Mouse (Mus musculus) limb, embryonic 10.5 days (tissue): ENCODE results near the gene Vwa8. TPM values are rescaled to one million over a fixed set of nuclear protein-coding genes. Genes with fewer than 3 reads are reported as not detected.

ENCODE experiments used
- DNase-seq: peaks from one replicate; pipeline ENCODE4 v3.0.0-alpha.2; 2017; ENCODE audit warnings: low spot score
- H3K27ac ChIP-seq: fragments of 300-500 bp; sonication (generic); 2 replicates; pipeline ENCODE4 v1.5.1; 2016; ENCODE audit warnings: mild to moderate bottlenecking
- H3K27me3 ChIP-seq: fragments of 300-500 bp; sonication (generic); 2 replicates; pipeline ENCODE4 v1.6.1; 2016; ENCODE audit warnings: low read depth, mild to moderate bottlenecking; ENCODE audit not compliant: poor library complexity, severe bottlenecking
- H3K36me3 ChIP-seq: fragments of 300-500 bp; sonication (generic); 2 replicates; pipeline ENCODE4 v1.6.1; 2016; ENCODE audit warnings: mild to moderate bottlenecking, moderate library complexity
- H3K4me1 ChIP-seq: fragments of 300-500 bp; sonication (generic); 2 replicates; pipeline ENCODE4 v1.6.1; 2016
- H3K4me3 ChIP-seq: fragments of 300-500 bp; sonication (generic); 2 replicates; pipeline ENCODE4 v1.5.1; 2016; ENCODE audit warnings: mild to moderate bottlenecking, moderate library complexity
- H3K9me3 ChIP-seq: fragments of 300-500 bp; sonication (generic); replicated peaks from 2 replicates; pipeline ENCODE4 v1.6.1; 2016; ENCODE audit warnings: mild to moderate bottlenecking
- WGBS: fragments of 180-500 bp; shearing (Covaris S2); methylation state at CpG from one replicate; pipeline ENCODE4 v1.1.7; 2016; 5-methylcytosine and 5-hydroxymethylcytosine counted together
- polyA plus RNA-seq: library from polyadenylated mRNA; unstranded; fragments of >200 nt; fragmentation: Nextera tagmentation; extraction: Ambion mirVana; gene quantifications from 2 replicates; pipeline ENCODE4 v1.2.1, GENCODE M21; 2016

The Vwa8 gene
- polyA plus RNA-seq, 1 experiment from 2014 or later: 8.3 TPM

DNA sequence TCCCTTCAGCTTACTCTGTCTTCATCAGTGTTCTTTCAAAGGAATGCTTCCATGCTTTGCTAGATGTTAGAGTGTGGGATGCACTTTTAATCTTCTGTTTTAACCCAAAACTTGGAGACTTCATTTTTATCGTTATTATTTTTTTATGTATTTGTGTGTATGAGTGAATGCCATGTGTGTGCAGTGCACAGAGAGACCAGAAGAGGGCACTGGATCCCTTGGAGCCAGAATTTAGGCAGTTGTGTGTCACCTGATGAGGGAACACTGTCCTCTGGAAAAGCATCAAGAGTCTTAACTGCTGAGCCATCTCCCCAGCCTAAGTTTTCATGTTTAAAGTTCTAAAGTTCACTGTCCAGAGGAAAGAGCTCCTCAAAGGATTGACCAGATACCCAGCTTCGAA is 316.1 kb downstream of the Vwa8 start:
- WGBS: 93% methylated on average over 2 of the region's 2 CpGs
- Histone ChIP-seq H3K4me1 (no peaks in the 10 kb centered on the region), H3K4me3 (no peak overlapping the region), H3K36me3 (no peaks in the 10 kb centered on the region), H3K27ac (no peak overlapping the region), H3K27me3 (no peaks in the 10 kb centered on the region), H3K9me3 (no peaks in the 10 kb centered on the region)
- no peak for DNase-seq

- peaks cover 12% of the 10 kb centered on the region for H3K36me3 ChIP-seq
- H3K27ac ChIP-seq: no peak overlapping the region
- H3K27me3 ChIP-seq: no peaks in the 10 kb centered on the region
- H3K9me3 ChIP-seq: no peaks in the 10 kb centered on the region
- H3K4me3 ChIP-seq: no peak overlapping the region
- H3K4me1 ChIP-seq: peaks cover 3% of the 10 kb centered on the region
- no peak for DNase-seq
- WGBS: 89% methylated on average over 4 of the region's 4 CpGs
These were observed 325.7 kb downstream of the Vwa8 start for GRCm38 (mm10) chr14:79174526-79174925.

- H3K4me1 ChIP-seq: peaks cover 21% of the 10 kb centered on the region
- no peaks in the 10 kb centered on the region for H3K27me3 ChIP-seq
- no peak for DNase-seq
- peaks cover 12% of the 10 kb centered on the region for H3K36me3 ChIP-seq
- H3K27ac ChIP-seq: no peak overlapping the region
- H3K4me3 ChIP-seq: no peak overlapping the region
- 86% methylated on average over 7 of the region's 7 CpGs for WGBS
- H3K9me3 ChIP-seq: no peaks in the 10 kb centered on the region
These were observed 328.9 kb downstream of the Vwa8 start for GRCm38 (mm10) chr14:79177754-79178153.

DNA sequence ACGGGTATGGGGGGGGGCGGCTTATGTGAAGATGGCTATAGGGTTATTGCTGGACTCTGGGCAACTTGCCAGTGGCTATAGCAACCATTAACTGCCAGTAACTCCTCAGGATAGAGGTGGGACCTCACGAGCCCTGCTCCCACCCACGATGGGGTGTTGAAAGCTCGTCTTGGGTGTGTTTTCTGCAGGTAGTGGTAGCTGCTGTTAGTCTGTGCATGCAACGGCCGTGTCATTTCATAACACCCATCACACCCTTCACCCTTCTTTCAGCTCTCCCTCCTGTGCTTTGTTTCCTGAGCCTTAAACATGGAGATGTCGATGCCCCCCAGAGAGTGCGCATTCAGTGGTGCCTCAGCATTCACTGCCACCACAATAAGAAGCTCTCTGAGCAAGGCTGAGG is 329.4 kb downstream of the Vwa8 start:
- H3K27ac ChIP-seq: no peak overlapping the region
- H3K27me3 ChIP-seq: no peaks in the 10 kb centered on the region
- no peak overlapping the region for H3K4me3 ChIP-seq
- H3K4me1 ChIP-seq: peaks cover 21% of the 10 kb centered on the region
- no peak for DNase-seq
- H3K9me3 ChIP-seq: no peaks in the 10 kb centered on the region
- WGBS: 90% methylated on average over 9 of the region's 9 CpGs
- peaks cover 12% of the 10 kb centered on the region for H3K36me3 ChIP-seq

DNA sequence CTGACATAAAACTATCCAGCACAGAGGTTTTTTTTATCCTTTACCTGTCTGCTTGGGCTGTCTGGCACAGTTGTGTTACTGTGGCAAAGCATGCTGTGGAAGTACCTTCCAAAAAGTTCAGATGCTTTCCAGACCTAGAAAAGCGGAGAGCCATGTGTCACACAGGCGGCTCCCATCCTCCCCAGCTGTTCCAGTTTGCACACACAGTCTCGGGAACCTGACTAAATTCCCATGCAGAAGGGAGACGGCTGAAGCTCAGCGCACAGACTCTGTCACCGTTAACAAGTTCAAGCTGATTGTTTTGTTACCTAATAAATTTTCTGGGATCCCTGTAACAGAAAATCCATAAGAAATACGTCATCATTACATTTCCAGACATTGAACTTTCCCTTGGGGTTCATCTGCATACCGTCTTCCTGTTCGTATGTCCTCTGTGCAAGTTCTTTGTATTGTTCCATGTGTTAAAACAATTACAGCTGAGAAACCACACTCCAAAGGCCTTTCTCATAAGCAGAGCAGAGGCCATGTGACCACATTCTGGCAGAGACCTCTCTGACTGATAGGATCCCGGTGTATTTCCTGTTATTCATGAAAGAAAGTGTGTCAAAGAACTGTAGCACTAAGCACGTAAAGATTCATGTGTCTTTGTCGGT is 331.4 kb downstream of the Vwa8 start:
- WGBS: 52% methylated on average over 12 of the region's 12 CpGs
- peak overlapping the region; percentile 53 for H3K27ac ChIP-seq

DNA sequence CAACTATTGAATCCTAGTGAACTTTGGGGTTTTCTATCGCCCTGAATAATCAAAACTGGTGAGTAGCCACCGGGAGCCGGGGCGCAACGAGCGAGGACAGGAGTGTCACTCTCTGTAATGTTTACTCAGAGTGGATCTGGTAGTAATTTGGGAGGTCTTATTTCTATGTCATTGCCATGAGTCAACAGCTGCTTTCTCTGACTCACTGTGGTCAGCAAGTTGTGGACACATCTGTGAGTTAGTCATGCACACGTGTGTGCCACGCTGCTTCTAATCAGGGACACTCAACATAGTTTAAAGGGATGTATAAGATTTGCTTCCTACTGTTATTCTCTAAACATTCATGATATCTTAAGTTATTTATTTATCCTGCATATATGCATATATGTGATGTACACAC is 332.9 kb downstream of the Vwa8 start:
- Histone ChIP-seq H3K27ac (no peak overlapping the region), H3K27me3 (no peaks in the 10 kb centered on the region), H3K4me3 (no peak overlapping the region), H3K36me3 (no peaks in the 10 kb centered on the region), H3K4me1 (peaks cover 21% of the 10 kb centered on the region), H3K9me3 (no peaks in the 10 kb centered on the region)
- DNase-seq: no peak
- WGBS: 82% methylated on average over 8 of the region's 8 CpGs

More for the DNA sequence above, 331.4 kb downstream of the Vwa8 start:
- H3K4me3 ChIP-seq: no peak overlapping the region
- H3K36me3 ChIP-seq: peaks cover 6% of the 10 kb centered on the region
- H3K9me3 ChIP-seq: no peaks in the 10 kb centered on the region
- H3K27me3 ChIP-seq: no peaks in the 10 kb centered on the region
- H3K4me1 ChIP-seq: peaks cover 21% of the 10 kb centered on the region
- DNase-seq: peak; percentile 50

GRCm38 (mm10) chr14:79182801-79183200 is 333.9 kb downstream of the Vwa8 start:
- H3K27me3 ChIP-seq: no peaks in the 10 kb centered on the region
- peaks cover 21% of the 10 kb centered on the region for H3K4me1 ChIP-seq
- H3K9me3 ChIP-seq: no peaks in the 10 kb centered on the region
- 96% methylated on average over 15 of the region's 15 CpGs for WGBS
- DNase-seq: no peak
- no peaks in the 10 kb centered on the region for H3K36me3 ChIP-seq
- no peak overlapping the region for H3K27ac ChIP-seq
- H3K4me3 ChIP-seq: no peak overlapping the region

DNA sequence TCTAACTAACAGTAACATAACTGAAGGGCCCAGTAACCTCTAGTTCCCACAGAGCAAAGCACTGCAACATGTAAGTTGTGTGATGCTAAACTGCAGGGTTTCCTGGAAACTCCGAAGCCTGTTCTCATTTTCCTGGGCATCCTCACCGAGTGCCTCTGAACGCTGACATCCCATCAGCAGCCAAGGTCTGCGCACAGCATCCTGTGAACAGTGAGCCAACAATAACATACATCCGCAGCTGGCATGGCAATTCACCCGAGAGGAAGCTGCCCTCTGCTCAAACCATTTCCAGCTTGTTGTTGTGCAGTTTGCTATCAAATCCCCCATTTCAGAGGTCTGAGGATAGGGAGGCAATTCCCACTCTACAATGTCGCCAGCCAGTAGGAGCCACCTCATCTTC is 334.4 kb downstream of the Vwa8 start:
- Histone ChIP-seq H3K9me3 (no peaks in the 10 kb centered on the region), H3K27me3 (no peaks in the 10 kb centered on the region), H3K4me1 (peaks cover 21% of the 10 kb centered on the region), H3K36me3 (no peaks in the 10 kb centered on the region), H3K27ac (0 out of 2 replicates have a peak overlapping the region, but pooled peaks have one; percentile 0), H3K4me3 (no peak overlapping the region)
- WGBS: 94% methylated on average over 7 of the region's 7 CpGs
- no peak for DNase-seq

- DNase-seq: no peak
- Histone ChIP-seq H3K27ac (0 out of 2 replicates have a peak overlapping the region, but pooled peaks have one; percentile 0), H3K4me3 (no peak overlapping the region), H3K36me3 (no peaks in the 10 kb centered on the region), H3K9me3 (no peaks in the 10 kb centered on the region), H3K4me1 (peaks cover 21% of the 10 kb centered on the region), H3K27me3 (no peaks in the 10 kb centered on the region)
- 90% methylated on average over 10 of the region's 10 CpGs for WGBS
These were observed 335.2 kb downstream of the Vwa8 start for GRCm38 (mm10) chr14:79184071-79184470.

DNA sequence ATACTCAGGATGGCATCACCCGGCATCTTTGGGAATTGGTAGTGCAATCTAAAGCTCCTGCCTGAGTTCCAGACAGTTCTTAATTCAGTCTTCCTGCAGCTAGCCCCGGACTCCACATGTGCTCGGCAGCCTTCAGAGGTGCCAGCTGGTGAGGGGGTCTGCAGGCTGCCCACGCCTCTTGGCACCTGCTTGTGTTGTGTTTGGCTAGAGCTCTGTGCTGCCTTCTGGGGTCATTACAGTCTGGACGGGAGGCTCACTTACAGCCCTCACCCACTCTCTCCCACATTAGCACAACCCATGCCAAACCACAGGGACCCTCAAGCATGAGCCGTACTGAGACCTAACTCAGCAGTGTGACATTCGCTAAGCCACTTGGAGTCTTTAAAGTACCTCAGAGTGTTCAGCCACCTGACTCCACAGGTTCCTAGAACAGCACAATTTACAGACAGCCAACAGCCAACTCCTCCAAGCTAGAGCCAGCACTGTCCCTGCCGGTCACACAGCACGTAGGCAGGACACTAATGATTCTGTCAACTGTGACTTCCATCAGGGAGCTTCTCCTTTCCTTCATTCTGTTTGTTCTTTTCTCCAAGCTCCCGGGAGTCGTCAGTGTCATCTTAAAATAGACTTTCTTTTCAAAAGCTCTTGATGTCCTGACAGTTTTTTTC is 336.3 kb downstream of the Vwa8 start:
- H3K27me3 ChIP-seq: no peaks in the 10 kb centered on the region
- no peaks in the 10 kb centered on the region for H3K36me3 ChIP-seq
- WGBS: 90% methylated on average over 11 of the region's 11 CpGs
- no peak overlapping the region for H3K4me3 ChIP-seq
- DNase-seq: no peak
- H3K4me1 ChIP-seq: peaks cover 12% of the 10 kb centered on the region
- H3K9me3 ChIP-seq: no peaks in the 10 kb centered on the region
- H3K27ac ChIP-seq: peak overlapping the region; percentile 21; the same call in 1 of the 2 replicates

DNA sequence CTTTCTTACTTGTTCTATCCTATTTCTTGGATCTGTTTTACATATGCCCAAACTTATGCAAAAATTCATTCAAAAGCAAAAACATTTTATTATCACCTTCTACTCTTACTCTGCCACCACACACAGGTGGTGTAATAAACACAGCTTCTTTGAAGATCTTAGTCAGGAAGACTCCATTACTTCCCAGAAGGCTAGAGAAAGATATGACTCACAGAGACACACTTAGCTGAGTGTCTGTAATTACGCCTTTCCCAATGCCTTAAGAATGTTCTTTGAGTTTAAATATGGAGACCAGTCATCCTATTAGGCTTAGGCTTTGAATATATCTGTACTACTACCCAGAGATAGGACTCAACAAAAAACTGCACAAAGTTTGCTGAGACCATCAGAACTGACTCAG is 338.1 kb downstream of the Vwa8 start:
- WGBS: 89% methylated on average over 1 of the region's 1 CpGs
- H3K4me1 ChIP-seq: no peaks in the 10 kb centered on the region
- no peaks in the 10 kb centered on the region for H3K27me3 ChIP-seq
- no peaks in the 10 kb centered on the region for H3K36me3 ChIP-seq
- H3K4me3 ChIP-seq: no peak overlapping the region
- H3K27ac ChIP-seq: no peak overlapping the region
- H3K9me3 ChIP-seq: no peaks in the 10 kb centered on the region
- DNase-seq: no peak

GRCm38 (mm10) chr14:79196711-79197110 is 347.9 kb downstream of the Vwa8 start:
- H3K36me3 ChIP-seq: no peaks in the 10 kb centered on the region
- no peak overlapping the region for H3K4me3 ChIP-seq
- no peaks in the 10 kb centered on the region for H3K9me3 ChIP-seq
- no peak overlapping the region for H3K27ac ChIP-seq
- WGBS: 74% methylated on average over 3 of the region's 3 CpGs
- no peaks in the 10 kb centered on the region for H3K27me3 ChIP-seq
- peaks cover 4% of the 10 kb centered on the region; the same call in 1 of the 2 replicates for H3K4me1 ChIP-seq
- no peak for DNase-seq

DNA sequence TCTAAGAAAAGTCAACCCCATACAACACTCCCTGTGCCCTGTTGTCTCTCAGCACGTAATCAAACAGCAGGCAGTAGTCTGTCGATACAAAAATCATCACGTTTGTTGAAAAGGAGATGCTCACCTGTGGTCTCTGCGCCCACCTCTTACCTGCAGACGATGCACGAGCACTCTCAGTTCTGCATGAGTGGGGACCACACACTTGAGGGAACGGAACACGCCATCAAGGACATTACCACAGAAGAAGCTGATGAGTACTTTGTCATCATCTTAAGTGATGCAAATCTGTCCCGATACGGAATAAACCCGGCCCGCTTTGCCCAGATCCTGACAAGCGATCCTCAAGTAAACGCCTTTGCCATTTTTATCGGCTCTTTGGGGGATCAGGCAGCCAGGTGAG is 349.2 kb downstream of the Vwa8 start:
- Histone ChIP-seq H3K27me3 (no peaks in the 10 kb centered on the region), H3K9me3 (no peaks in the 10 kb centered on the region), H3K36me3 (no peaks in the 10 kb centered on the region), H3K4me3 (no peak overlapping the region), H3K27ac (no peak overlapping the region), H3K4me1 (peaks cover 9% of the 10 kb centered on the region)
- WGBS: 92% methylated on average over 15 of the region's 15 CpGs
- DNase-seq: no peak
